Mouse (Mus musculus) kidney, embryonic 16.5 days (tissue): ENCODE measurements around the gene Slc25a43. TPM values are rescaled to one million over a fixed set of nuclear protein-coding genes. Genes with fewer than 3 reads are reported as not detected.
"Not testable (repeated sequence)": the region's sequence is repeated elsewhere in the genome, so short reads cannot be mapped to it uniquely, and the experiment has no call there.

Experiments used
- ATAC-seq: fragments of 200-750 bp; cut with Nextera tagmentation; 2 replicates; pipeline ENCODE4 v1.8.0; 2017; ENCODE audit warnings: moderate TSS enrichment; ENCODE audit not compliant: low FRiP score, low TSS enrichment
- H3K27ac ChIP-seq: fragments of 300-500 bp; sonication (generic); 2 replicates; pipeline ENCODE4 v1.5.1; 2014; ENCODE audit warnings: low read length
- H3K27me3 ChIP-seq: fragments of 300-500 bp; sonication (generic); 2 replicates; pipeline ENCODE4 v1.6.1; 2014; ENCODE audit warnings: low read length, control low read depth, mixed read lengths; ENCODE audit not compliant: insufficient read depth
- H3K36me3 ChIP-seq: fragments of 300-500 bp; sonication (generic); 2 replicates; pipeline ENCODE4 v1.6.1; 2014; ENCODE audit warnings: low read length, control low read depth, mixed read lengths; ENCODE audit not compliant: insufficient read depth
- H3K4me1 ChIP-seq: fragments of 300-500 bp; sonication (generic); 2 replicates; pipeline ENCODE4 v1.6.1; 2014; ENCODE audit warnings: low read length, control low read depth, mixed read lengths; ENCODE audit not compliant: insufficient read depth
- H3K4me2 ChIP-seq: fragments of 300-500 bp; sonication (generic); replicated peaks from 2 replicates; pipeline ENCODE4 v1.6.1; 2014; ENCODE audit warnings: low read depth, low read length
- H3K4me3 ChIP-seq: fragments of 300-500 bp; sonication (generic); 2 replicates; pipeline ENCODE4 v1.5.1; 2014; ENCODE audit warnings: mild to moderate bottlenecking, low read length
- H3K9ac ChIP-seq: fragments of 300-500 bp; sonication (generic); replicated peaks from 2 replicates; pipeline ENCODE4 v1.6.1; 2014; ENCODE audit warnings: low read length
- H3K9me3 ChIP-seq: fragments of 300-500 bp; sonication (generic); 2 replicates; pipeline ENCODE4 v1.6.1; 2016; ENCODE audit warnings: low read length, control low read depth
- WGBS: fragments of 180-500 bp; shearing (Covaris S2); extraction: QIAGEN DNeasy Blood & Tissue Kit; methylation state at CpG from one replicate; pipeline ENCODE4 v1.1.7; 2014; 5-methylcytosine and 5-hydroxymethylcytosine counted together
- polyA plus RNA-seq: library from polyadenylated mRNA; unstranded; fragments of >200 nt; fragmentation: Nextera tagmentation; extraction: Ambion mirVana; gene quantifications from 2 replicates; pipeline ENCODE4 v1.2.1, GENCODE M21; 2015

The Slc25a43 gene
- polyA plus RNA-seq, 1 experiment from 2014 or later = 2.9 TPM

DNA sequence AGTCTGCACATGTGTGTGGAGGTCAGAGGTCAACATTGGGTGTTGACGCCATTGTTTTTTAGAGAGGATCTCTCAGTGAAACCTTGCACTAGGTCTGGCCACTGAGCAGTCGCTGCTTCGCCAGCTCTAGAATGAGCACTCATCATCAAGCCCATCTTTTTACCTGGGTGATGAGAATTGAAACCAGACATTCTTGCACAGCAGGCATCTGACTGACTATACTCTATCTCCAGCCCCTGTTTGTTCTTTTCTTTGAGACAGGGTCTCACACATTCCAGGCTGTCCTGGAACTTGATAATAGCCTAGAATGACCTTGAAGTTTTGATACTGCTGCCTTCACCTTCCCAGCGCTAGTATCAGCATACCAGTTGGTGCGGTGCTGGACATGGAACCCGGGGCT, 29.1 kb downstream of the Slc25a43 start:
- no peaks in the 10 kb centered on the region for H3K36me3 ChIP-seq
- H3K4me3 ChIP-seq = no peak overlapping the region
- ATAC-seq = no peak
- no peaks in the 10 kb centered on the region for H3K4me1 ChIP-seq
- H3K27me3 ChIP-seq = no peaks in the 10 kb centered on the region
- no peak overlapping the region for H3K4me2 ChIP-seq
- no peak overlapping the region for H3K27ac ChIP-seq
- H3K9me3 ChIP-seq = no peaks in the 10 kb centered on the region
- no peak overlapping the region for H3K9ac ChIP-seq
- WGBS = 84% methylated on average over 6 of the region's 6 CpGs

- no peaks in the 10 kb centered on the region for H3K4me1 ChIP-seq
- 85% methylated on average over 5 of the region's 5 CpGs for WGBS
- ATAC-seq = no peak
Observed at GRCm38 (mm10) chrX:36775520-36775919, 32.1 kb downstream of the Slc25a43 start.

GRCm38 (mm10) chrX:36777694-36778093, 34.2 kb downstream of the Slc25a43 start:
- no peak overlapping the region for H3K27ac ChIP-seq
- no peaks in the 10 kb centered on the region for H3K9me3 ChIP-seq
- no peak overlapping the region for H3K9ac ChIP-seq
- no peak overlapping the region for H3K4me2 ChIP-seq
- H3K4me1 ChIP-seq = no peaks in the 10 kb centered on the region
- no peak for ATAC-seq
- H3K36me3 ChIP-seq = no peaks in the 10 kb centered on the region
- no peak overlapping the region for H3K4me3 ChIP-seq
- no peaks in the 10 kb centered on the region for H3K27me3 ChIP-seq
- WGBS = 64% methylated on average over 4 of the region's 4 CpGs

More at GRCm38 (mm10) chrX:36775520-36775919, 32.1 kb downstream of the Slc25a43 start:
- Histone ChIP-seq H3K27ac (no peak overlapping the region), H3K4me3 (no peak overlapping the region), H3K4me2 (no peak overlapping the region), H3K36me3 (no peaks in the 10 kb centered on the region), H3K9me3 (no peaks in the 10 kb centered on the region), H3K27me3 (no peaks in the 10 kb centered on the region), H3K9ac (no peak overlapping the region)

DNA sequence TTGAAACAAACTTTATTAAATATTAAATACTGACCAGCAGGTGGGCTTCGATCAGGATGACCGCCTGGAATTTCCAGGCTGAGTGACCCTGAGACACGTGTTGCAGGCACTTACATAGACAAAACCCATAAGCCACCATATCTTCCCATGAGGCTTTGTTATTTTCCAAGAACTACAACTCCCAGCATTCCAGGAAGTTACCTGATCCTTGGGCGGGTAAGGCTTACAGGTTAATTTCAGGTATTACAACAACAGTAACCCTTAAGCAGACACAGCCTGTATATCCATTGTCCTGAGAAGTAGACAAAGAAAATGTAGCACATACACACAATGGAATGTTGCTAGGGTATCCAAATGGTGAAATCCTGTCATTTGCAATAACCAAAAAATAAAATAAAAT, 45.9 kb downstream of the Slc25a43 start:
- Histone ChIP-seq H3K27ac (no peak overlapping the region), H3K9ac (no peak overlapping the region), H3K27me3 (no peaks in the 10 kb centered on the region), H3K9me3 (no peaks in the 10 kb centered on the region), H3K4me3 (no peak overlapping the region), H3K4me2 (no peak overlapping the region), H3K36me3 (no peaks in the 10 kb centered on the region), H3K4me1 (no peaks in the 10 kb centered on the region)
- no peak for ATAC-seq
- WGBS = 63% methylated on average over 4 of the region's 4 CpGs

DNA sequence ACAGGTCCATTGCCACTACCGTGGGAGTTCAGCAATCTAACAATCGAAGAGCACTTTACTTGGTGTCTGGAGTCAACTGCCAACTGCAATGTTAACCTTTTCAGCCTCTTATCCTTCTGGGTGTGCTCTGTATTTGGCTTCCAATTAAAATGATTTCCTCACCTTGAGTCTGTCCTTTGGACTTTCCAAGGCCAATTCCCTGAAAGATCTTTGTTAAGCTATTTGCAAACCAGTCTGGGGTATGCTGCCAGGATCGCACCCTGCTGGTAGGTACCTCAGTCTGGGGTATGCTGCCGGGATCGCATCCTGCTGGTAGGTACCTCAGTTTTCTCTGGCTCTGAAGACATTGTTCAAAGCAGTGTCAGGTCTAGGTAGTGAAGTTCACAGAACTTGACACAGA, 51.1 kb downstream of the Slc25a43 start:
- no peak overlapping the region for H3K4me2 ChIP-seq
- H3K27ac ChIP-seq = no peak overlapping the region
- H3K27me3 ChIP-seq = no peaks in the 10 kb centered on the region
- no peak overlapping the region for H3K9ac ChIP-seq
- H3K36me3 ChIP-seq = peaks cover 7% of the 10 kb centered on the region; the same call in 1 of the 2 replicates
- no peak for ATAC-seq
- H3K9me3 ChIP-seq = no peaks in the 10 kb centered on the region
- H3K4me1 ChIP-seq = no peaks in the 10 kb centered on the region
- WGBS = 69% methylated on average over 5 of the region's 5 CpGs
- no peak overlapping the region for H3K4me3 ChIP-seq

DNA sequence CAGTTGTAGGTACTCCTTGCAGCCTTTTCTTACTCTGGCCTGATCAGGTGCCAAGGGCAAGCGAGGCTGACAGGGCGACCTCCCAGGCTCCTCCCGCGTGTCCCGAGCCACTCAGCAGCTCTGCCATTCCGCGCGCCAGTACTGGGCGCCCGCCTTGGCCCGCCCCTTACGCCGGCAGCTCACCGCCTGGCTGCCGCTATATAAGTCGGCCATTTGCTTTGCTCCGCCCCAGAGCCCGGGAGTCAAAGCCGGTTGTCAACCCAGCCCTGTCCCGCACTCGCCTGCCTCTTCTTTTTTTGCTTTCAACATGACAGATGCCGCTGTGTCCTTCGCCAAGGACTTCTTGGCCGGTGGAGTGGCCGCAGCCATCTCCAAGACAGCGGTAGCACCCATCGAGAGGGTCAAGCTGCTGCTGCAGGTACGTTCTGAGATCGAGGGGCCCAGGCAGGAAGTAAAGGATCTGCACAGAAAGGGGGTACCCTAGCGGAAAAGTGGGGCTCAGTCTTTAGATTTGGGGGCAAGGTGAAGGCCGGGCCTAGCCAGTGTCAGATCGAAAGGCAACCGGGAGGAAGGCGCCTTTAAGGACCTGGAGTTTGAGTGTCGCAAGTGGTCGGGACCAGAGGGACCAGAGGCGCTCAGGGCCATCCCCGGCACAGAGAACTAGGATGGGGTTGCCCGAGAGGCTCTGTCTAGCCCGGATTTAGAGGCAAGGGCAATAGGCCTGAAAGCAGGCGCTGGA, 52.1 kb downstream of the Slc25a43 start, which contains the start of gene Slc25a5:
Gene Slc25a5, plus strand, starts transcription at position 228 of the 739 bp plus-strand sequence.
- WGBS = 19% methylated on average over 40 of the region's 41 CpGs

DNA sequence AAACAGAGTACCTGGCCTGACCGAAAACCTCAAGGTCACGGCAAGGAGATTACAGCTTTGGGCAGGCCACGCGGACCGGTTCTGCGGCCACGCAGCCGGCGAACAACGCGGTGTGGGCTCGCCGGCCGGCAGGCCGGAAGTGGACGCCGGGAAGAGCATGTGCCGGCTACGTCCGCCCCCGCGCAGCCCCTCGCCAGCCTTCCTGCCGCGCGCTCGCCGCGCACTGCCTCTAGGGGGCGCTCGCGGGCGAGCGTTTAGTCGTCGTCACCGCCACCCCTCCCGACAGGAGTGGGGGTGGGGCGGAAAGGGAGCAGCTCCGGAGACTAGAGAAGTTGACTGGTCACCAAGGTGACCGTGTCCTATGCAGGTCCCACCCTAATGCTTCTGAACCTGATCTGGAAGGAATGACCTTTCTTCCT, 52.7 kb downstream of the Slc25a43 start:
- H3K36me3 ChIP-seq = peaks cover 7% of the 10 kb centered on the region; the same call in 1 of the 2 replicates
- H3K4me2 ChIP-seq = peak overlapping the region; percentile 55
- H3K4me1 ChIP-seq = no peaks in the 10 kb centered on the region
- H3K4me3 ChIP-seq = peak overlapping the region; percentile 69
- no peaks in the 10 kb centered on the region for H3K9me3 ChIP-seq
- H3K27ac ChIP-seq = peak overlapping the region; percentile 90
- H3K9ac ChIP-seq = peak overlapping the region; percentile 69
- peak; percentile 88 for ATAC-seq
- H3K27me3 ChIP-seq = no peaks in the 10 kb centered on the region
- 30% methylated on average over 38 of the region's 41 CpGs for WGBS

More for the DNA sequence above, 52.1 kb downstream of the Slc25a43 start, which contains the start of gene Slc25a5:
- Histone ChIP-seq H3K27me3 (no peaks in the 10 kb centered on the region), H3K36me3 (peaks cover 7% of the 10 kb centered on the region; the same call in 1 of the 2 replicates), H3K4me3 (peak within 1 kb of the TSS; percentile 69), H3K9ac (peak within 1 kb of the TSS; percentile 69), H3K4me2 (peak within 1 kb of the TSS; percentile 55), H3K27ac (peak within 1 kb of the TSS; percentile 90), H3K9me3 (no peaks in the 10 kb centered on the region), H3K4me1 (no peaks in the 10 kb centered on the region)
- ATAC-seq = peak; percentile 97

- H3K27ac ChIP-seq = peak overlapping the region; percentile 90; the same call in 1 of the 2 replicates
- WGBS = 59% methylated on average over 8 of the region's 8 CpGs
Observed at GRCm38 (mm10) chrX:36796734-36797133, 53.3 kb downstream of the Slc25a43 start.

GRCm38 (mm10) chrX:36799131-36799879, 55.8 kb downstream of the Slc25a43 start:
- ATAC-seq = no peak
- no peak overlapping the region for H3K4me2 ChIP-seq
- peaks cover 7% of the 10 kb centered on the region; the same call in 1 of the 2 replicates for H3K36me3 ChIP-seq
- H3K9ac ChIP-seq = no peak overlapping the region
- no peak overlapping the region for H3K4me3 ChIP-seq
- no peaks in the 10 kb centered on the region for H3K27me3 ChIP-seq
- no peaks in the 10 kb centered on the region for H3K4me1 ChIP-seq
- H3K27ac ChIP-seq = no peak overlapping the region
- no peaks in the 10 kb centered on the region for H3K9me3 ChIP-seq
- 40% methylated on average over 6 of the region's 6 CpGs for WGBS

More at GRCm38 (mm10) chrX:36796734-36797133, 53.3 kb downstream of the Slc25a43 start:
- H3K4me3 ChIP-seq = peak overlapping the region; percentile 69
- not testable (repeated sequence) for H3K9me3 ChIP-seq, H3K4me1 ChIP-seq, ATAC-seq, H3K36me3 ChIP-seq, H3K27me3 ChIP-seq
- peak overlapping the region; percentile 69 for H3K9ac ChIP-seq
- H3K4me2 ChIP-seq = peak overlapping the region; percentile 55
